22 mouse cellular contexts compared by ENCODE assay signal in genomic region chr2:29023001-29023400, GRCm38 (mm10). TPM values are rescaled to one million over a fixed set of nuclear protein-coding genes. Genes with fewer than 3 reads are reported as not detected.
DNase-seq lines count a peak whose midpoint lies in the region; ATAC-seq and TF ChIP-seq lines count a peak whose summit lies in the region.
"Had no signal": no experiment of that assay in that cellular context is flagged by ENCODE, and none has a peak within 500 bp of the region (broad histone marks: within the 10 kb centered on the region; RNA-seq: fewer than 3 reads in every experiment).

No protein-coding gene starts in this region.

- DNase-seq in adrenal gland, adult (ENCODE audit: inconsistent age in 2 of 2, low spot score in 1 of 2), result peak; percentile 69 to 89
- no peak for DNase-seq in adrenal gland, postnatal 4 days (ENCODE audit: low spot score in 2 of 2)
- DNase-seq in adrenal gland, adult 2 months, result peak; percentile 86
- peak; percentile 64 for DNase-seq in adrenal gland, postnatal 10 days
- peak; percentile 36 for DNase-seq in adrenal gland, postnatal 25 days
- DNase-seq in hindbrain, postnatal 0 days (ENCODE audit: low spot score), result no peak
- no peak for DNase-seq in cerebellum, adult 9-10 months
- DNase-seq: B cell, adult 2 months; cerebellum, adult 11 months; cerebellum, adult 18-20 months; cerebellum, adult 8-10 months; cerebellum, postnatal 10 days; cerebellum, postnatal 25 days had no signal

- TF ChIP-seq CTCF in hindbrain, postnatal 0 days (IDR thresholded peaks at IDR 0.05; ENCODE audit: low read depth), result no peak
- no peak for TF ChIP-seq CTCF in intestine, postnatal 0 days (IDR thresholded peaks at IDR 0.05; ENCODE audit: low read depth)

- no peaks in the 10 kb centered on the region for H3K27me3 ChIP-seq in hindbrain, postnatal 0 days (ENCODE audit: insufficient read depth, low read length)
- H3K27me3 ChIP-seq in intestine, postnatal 0 days (replicated peaks; ENCODE audit: control insufficient read depth, insufficient read depth, low read length), result no peaks in the 10 kb centered on the region
- H3K27me3 ChIP-seq: embryonic facial prominence, embryonic 12.5 days had no signal

- H3K4me1 ChIP-seq in hindbrain, postnatal 0 days (ENCODE audit: insufficient read depth, low read length), result no peaks in the 10 kb centered on the region
- H3K4me1 ChIP-seq in intestine, postnatal 0 days (replicated peaks; ENCODE audit: control insufficient read depth, insufficient read depth, low read length), result no peaks in the 10 kb centered on the region
- H3K4me1 ChIP-seq: embryonic facial prominence, embryonic 10.5 days; embryonic facial prominence, embryonic 12.5 days; forebrain, embryonic 13.5 days; forebrain, embryonic 15.5 days had no signal

- 88% methylated on average over 7 of the region's 7 CpGs for WGBS in hindbrain, postnatal 0 days
- WGBS in intestine, postnatal 0 days, result 82% methylated on average over 7 of the region's 7 CpGs

- H3K4me2 ChIP-seq in hindbrain, postnatal 0 days (ENCODE audit: low read depth, low read length), result no peak overlapping the region
- H3K4me2 ChIP-seq in intestine, postnatal 0 days (replicated peaks; ENCODE audit: low read depth), result no peak overlapping the region
- H3K4me2 ChIP-seq: embryonic facial prominence, embryonic 12.5 days; forebrain, embryonic 13.5 days; forebrain, embryonic 15.5 days had no signal

- ATAC-seq in hindbrain, postnatal 0 days, result no peak
- no peak for ATAC-seq in intestine, postnatal 0 days
- ATAC-seq: activated CD4-positive, CD25-positive, alpha-beta regulatory T cell, adult 4 months; CD4-positive, CD25-positive, alpha-beta regulatory T cell, adult 4 months; forebrain, embryonic 13.5 days; forebrain, embryonic 15.5 days; Patski had no signal

- no peak overlapping the region for H3K4me3 ChIP-seq in hindbrain, postnatal 0 days (ENCODE audit: low read length)
- no peak overlapping the region for H3K4me3 ChIP-seq in intestine, postnatal 0 days (ENCODE audit: low read depth, low read length)
- H3K4me3 ChIP-seq: embryonic facial prominence, embryonic 10.5 days; embryonic facial prominence, embryonic 12.5 days; forebrain, embryonic 13.5 days; forebrain, embryonic 15.5 days had no signal

- no peaks in the 10 kb centered on the region for H3K36me3 ChIP-seq in hindbrain, postnatal 0 days (ENCODE audit: insufficient read depth, low read length)
- no peaks in the 10 kb centered on the region for H3K36me3 ChIP-seq in intestine, postnatal 0 days (ENCODE audit: control insufficient read depth, insufficient read depth)
- H3K36me3 ChIP-seq: embryonic facial prominence, embryonic 10.5 days; embryonic facial prominence, embryonic 12.5 days; forebrain, embryonic 15.5 days; G1E had no signal

- no peak overlapping the region for H3K9ac ChIP-seq in hindbrain, postnatal 0 days (replicated peaks; ENCODE audit: low read length)
- H3K9ac ChIP-seq in intestine, postnatal 0 days (ENCODE audit: low read depth, low read length), result no peak overlapping the region
- H3K9ac ChIP-seq: embryonic facial prominence, embryonic 12.5 days; forebrain, embryonic 13.5 days; forebrain, embryonic 15.5 days had no signal

- H3K27ac ChIP-seq in hindbrain, postnatal 0 days, result no peak overlapping the region
- H3K27ac ChIP-seq in intestine, postnatal 0 days (ENCODE audit: low read depth, low read length), result no peak overlapping the region
- H3K27ac ChIP-seq: embryonic facial prominence, embryonic 10.5 days; embryonic facial prominence, embryonic 12.5 days; forebrain, embryonic 13.5 days; forebrain, embryonic 15.5 days had no signal

- no peaks in the 10 kb centered on the region for H3K9me3 ChIP-seq in hindbrain, postnatal 0 days (ENCODE audit: low read length)
- no peaks in the 10 kb centered on the region for H3K9me3 ChIP-seq in intestine, postnatal 0 days (ENCODE audit: control insufficient read depth)
- H3K9me3 ChIP-seq: embryonic facial prominence, embryonic 10.5 days; embryonic facial prominence, embryonic 12.5 days; forebrain, embryonic 13.5 days; forebrain, embryonic 15.5 days; G1E had no signal

RNA-seq across cellular contexts. Expression of gene Cfap77, which starts 31.9 kb away (rescaled TPM):
- 1 to 10 TPM; 1.2 to 1.9 TPM for total RNA-seq in adrenal gland, postnatal 4 days (2021)
- total RNA-seq in adrenal gland, adult 2 months (2021), result under 1 TPM in 1 of 2 experiments, not detected in 1; 0.37 TPM
- polyA plus RNA-seq in adrenal gland, adult 2 months (2012; rRNA removed), result 0.16 TPM in 1 of 2 replicates, not detected in the other
- total RNA-seq in adrenal gland, postnatal 10 days (2021), result under 1 TPM; 0.42 to 0.66 TPM
- total RNA-seq in adrenal gland, postnatal 25 days (2021), result 0.76 and 0.90 TPM in 2 replicates
- 0.58 and 0.83 TPM in 2 replicates for total RNA-seq in hindbrain, postnatal 0 days (2014; rRNA removed)
- 0.96 and 1.1 TPM in 2 replicates for polyA plus RNA-seq in hindbrain, postnatal 0 days (2015; fragmentation: Nextera tagmentation; extraction: Ambion mirVana)
- polyA plus RNA-seq in intestine, postnatal 0 days (2015; fragmentation: Nextera tagmentation; extraction: Ambion mirVana), result 0.08 and 0.20 TPM in 2 replicates
- polyA plus RNA-seq: forebrain, embryonic 15.5 days had no signal

RNA-seq across cellular contexts. Expression of gene Ttf1, which starts 37.1 kb away (rescaled TPM):
- 10 to 100 TPM; 16.4 to 16.8 TPM for total RNA-seq in adrenal gland, postnatal 4 days (2021)
- 10 to 100 TPM in 1 of 2 experiments, 1 to 10 TPM in 1; 9.8 to 12.5 TPM for total RNA-seq in adrenal gland, adult 2 months (2021)
- polyA plus RNA-seq in adrenal gland, adult 2 months (2012; rRNA removed), result 2.7 and 3.0 TPM in 2 replicates
- total RNA-seq in adrenal gland, postnatal 10 days (2021), result 10 to 100 TPM in 1 of 2 experiments, 1 to 10 TPM in 1; 9.8 to 13.3 TPM
- 15.2 and 18.5 TPM in 2 replicates for total RNA-seq in adrenal gland, postnatal 25 days (2021)
- total RNA-seq in hindbrain, postnatal 0 days (2014; rRNA removed), result 3.9 and 4.6 TPM in 2 replicates
- polyA plus RNA-seq in hindbrain, postnatal 0 days (2015; fragmentation: Nextera tagmentation; extraction: Ambion mirVana), result 3.3 and 5.2 TPM in 2 replicates
- polyA plus RNA-seq in intestine, postnatal 0 days (2015; fragmentation: Nextera tagmentation; extraction: Ambion mirVana), result 4.3 and 4.9 TPM in 2 replicates

Comparison
In these comparisons a context has a peak if more than half of its experiments do, and no peak if none do; other contexts are left out.
1. DNase-seq: peak in adrenal gland, adult (2 of 2), adrenal gland, adult 2 months (single experiment), adrenal gland, postnatal 10 days (single experiment) and adrenal gland, postnatal 25 days (single experiment); none in adrenal gland, postnatal 4 days (0 of 2), hindbrain, postnatal 0 days (single experiment) and cerebellum, adult 9-10 months (single experiment).